Mouse (Mus musculus) embryo, embryonic 9.5 days (tissue): ENCODE results near the gene Ifnar2.

ENCODE experiments used
- DNase-seq: peaks from one replicate; pipeline ENCODE4 v3.0.0-alpha.2; 2017; ENCODE audit errors: extremely low spot score

The Ifnar2 gene

GRCm38 (mm10) chr16:91391421-91391820 lies 18.8 kb downstream of the Ifnar2 start, which contains the start of gene Gm21970:
TSS of gene Gm21970 (plus strand) at chr16:91391721.
- no peak for DNase-seq

GRCm38 (mm10) chr16:91394826-91395410 lies 22.3 kb downstream of the Ifnar2 start:
- no peak for DNase-seq

- no peak for DNase-seq
Observed at GRCm38 (mm10) chr16:91395633-91396392, 23.2 kb downstream of the Ifnar2 start.

GRCm38 (mm10) chr16:91396844-91397537 lies 24.4 kb downstream of the Ifnar2 start:
- no peak for DNase-seq

GRCm38 (mm10) chr16:91398030-91398429 lies 25.4 kb downstream of the Ifnar2 start:
- no peak for DNase-seq

GRCm38 (mm10) chr16:91398944-91399343 lies 26.4 kb downstream of the Ifnar2 start:
- DNase-seq: no peak

GRCm38 (mm10) chr16:91401569-91402165 lies 29.1 kb downstream of the Ifnar2 start:
- DNase-seq: no peak

GRCm38 (mm10) chr16:91403784-91404183 lies 31.2 kb downstream of the Ifnar2 start:
- DNase-seq: no peak

- DNase-seq: no peak
Observed at GRCm38 (mm10) chr16:91404187-91404586, 31.6 kb downstream of the Ifnar2 start.

- DNase-seq: no peak
Observed at GRCm38 (mm10) chr16:91404828-91405577, 32.4 kb downstream of the Ifnar2 start.

GRCm38 (mm10) chr16:91405640-91406584 lies 33.3 kb downstream of the Ifnar2 start, which contains the start of gene Il10rb:
TSS of gene Il10rb (plus strand) at chr16:91406164.
- peak; percentile 55 for DNase-seq

GRCm38 (mm10) chr16:91406585-91407220 lies 34.1 kb downstream of the Ifnar2 start:
- DNase-seq: peak; percentile 29

- peak; percentile 33 for DNase-seq
Observed at GRCm38 (mm10) chr16:91413102-91413844, 40.7 kb downstream of the Ifnar2 start.

GRCm38 (mm10) chr16:91415391-91416189 lies 43.0 kb downstream of the Ifnar2 start:
- no peak for DNase-seq

GRCm38 (mm10) chr16:91416357-91416756 lies 43.8 kb downstream of the Ifnar2 start:
- DNase-seq: no peak

GRCm38 (mm10) chr16:91416938-91417337 lies 44.4 kb downstream of the Ifnar2 start:
- DNase-seq: no peak

GRCm38 (mm10) chr16:91418531-91418930 lies 45.9 kb downstream of the Ifnar2 start:
- no peak for DNase-seq

- DNase-seq: no peak
Observed at GRCm38 (mm10) chr16:91425816-91426215, 53.2 kb downstream of the Ifnar2 start.
